Mouse (Mus musculus) kidney, postnatal 0 days (tissue): ENCODE measurements around the gene 1700001O22Rik. TPM values are rescaled to one million over a fixed set of nuclear protein-coding genes. Genes with fewer than 3 reads are reported as not detected.

Source experiments
- ATAC-seq: fragments of 200-750 bp; cut with Nextera tagmentation; replicated peaks from 2 replicates; pipeline ENCODE4 v1.8.0; 2017; ENCODE audit warnings: low read depth, moderate number of reproducible peaks, moderate TSS enrichment, moderate library complexity; ENCODE audit not compliant: low FRiP score
- DNase-seq: peaks from one replicate; pipeline ENCODE4 v3.0.0-alpha.2; 2016; ENCODE audit warnings: low spot score
- H3K27ac ChIP-seq: fragments of 300-500 bp; sonication (generic); 2 replicates; pipeline ENCODE4 v1.5.1; 2014; ENCODE audit warnings: mild to moderate bottlenecking
- H3K27me3 ChIP-seq: fragments of 300-500 bp; sonication (generic); 2 replicates; pipeline ENCODE4 v1.6.1; 2014; ENCODE audit warnings: low read length, mixed read lengths; ENCODE audit not compliant: insufficient read depth
- H3K36me3 ChIP-seq: fragments of 300-500 bp; sonication (generic); 2 replicates; pipeline ENCODE4 v1.6.1; 2014; ENCODE audit warnings: low read length, mixed read lengths; ENCODE audit not compliant: insufficient read depth
- H3K4me1 ChIP-seq: fragments of 300-500 bp; sonication (generic); replicated peaks from 2 replicates; pipeline ENCODE4 v1.6.1; 2014; ENCODE audit warnings: antibody characterized with exemption, low read length, mixed read lengths; ENCODE audit not compliant: insufficient read depth
- H3K4me2 ChIP-seq: fragments of 300-500 bp; sonication (generic); 2 replicates; pipeline ENCODE4 v1.6.1; 2014; ENCODE audit warnings: mild to moderate bottlenecking, low read length, moderate library complexity, mixed read lengths
- H3K4me3 ChIP-seq: fragments of 300-500 bp; sonication (generic); replicated peaks from 2 replicates; pipeline ENCODE4 v1.5.1; 2014; ENCODE audit warnings: low read depth, low read length
- H3K9ac ChIP-seq: fragments of 300-500 bp; sonication (generic); 2 replicates; pipeline ENCODE4 v1.6.1; 2014; ENCODE audit warnings: low read depth, low read length
- H3K9me3 ChIP-seq: fragments of 300-500 bp; sonication (generic); replicated peaks from 2 replicates; pipeline ENCODE4 v1.6.1; 2016; ENCODE audit warnings: low read length, inconsistent platforms, mixed read lengths
- CTCF ChIP-seq: IDR thresholded peaks from 2 replicates; pipeline ENCODE4 v1.5.1; 2016; ENCODE audit warnings: antibody characterized with exemption, low read depth, mild to moderate bottlenecking, moderate library complexity
- WGBS: fragments of 180-500 bp; shearing (Covaris S2); extraction: QIAGEN DNeasy Blood & Tissue Kit; methylation state at CpG from one replicate; pipeline ENCODE4 v1.1.7; 2014; 5-methylcytosine and 5-hydroxymethylcytosine counted together
- polyA plus RNA-seq: library from polyadenylated mRNA; unstranded; fragments of >200 nt; fragmentation: Nextera tagmentation; extraction: Ambion mirVana; gene quantifications from 2 replicates; pipeline ENCODE4 v1.2.1, GENCODE M21; 2015

1700001O22Rik gene
- polyA plus RNA-seq, 1 experiment from 2014 or later = 4.6 TPM

DNA sequence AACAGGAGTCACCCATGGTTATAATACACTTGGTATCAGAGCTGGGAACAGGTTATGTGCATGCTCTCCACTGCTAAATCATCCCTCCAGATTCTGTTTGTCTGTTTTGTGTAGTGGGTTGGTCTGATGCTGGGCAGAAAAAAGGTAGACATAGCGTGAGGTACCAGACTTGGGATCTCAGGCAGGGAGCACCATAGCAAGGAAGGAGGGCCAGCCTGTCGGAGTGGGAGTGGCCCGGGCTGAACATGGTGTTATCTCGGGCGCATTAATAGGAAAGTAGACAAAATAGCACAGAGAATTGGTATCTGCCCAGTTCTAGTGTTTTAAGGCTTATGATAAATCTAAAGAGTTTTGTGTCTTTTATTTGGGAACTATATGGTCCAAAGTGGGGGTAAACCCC is 34.9 kb downstream of the 1700001O22Rik start:
- no peaks in the 10 kb centered on the region for H3K9me3 ChIP-seq
- ATAC-seq (no peak), DNase-seq (no peak)
- H3K27ac ChIP-seq = no peak overlapping the region
- no peak overlapping the region for H3K4me2 ChIP-seq
- H3K36me3 ChIP-seq = no peaks in the 10 kb centered on the region
- 87% methylated on average over 5 of the region's 5 CpGs for WGBS
- peaks cover 22% of the 10 kb centered on the region for H3K4me1 ChIP-seq
- H3K4me3 ChIP-seq = no peak overlapping the region
- H3K9ac ChIP-seq = no peak overlapping the region
- H3K27me3 ChIP-seq = no peaks in the 10 kb centered on the region
- TF ChIP-seq CTCF = no peak

- TF ChIP-seq CTCF = no peak
- no peak overlapping the region for H3K27ac ChIP-seq
Measured at GRCm38 (mm10) chr2:30767626-30768240, 35.7 kb downstream of the 1700001O22Rik start.

GRCm38 (mm10) chr2:30766446-30766845 is 37.0 kb downstream of the 1700001O22Rik start:
- no peaks in the 10 kb centered on the region for H3K36me3 ChIP-seq
- no peak for TF ChIP-seq CTCF
- no peak for DNase-seq
- ATAC-seq = no peak
- H3K27me3 ChIP-seq = no peaks in the 10 kb centered on the region
- 82% methylated on average over 5 of the region's 5 CpGs for WGBS
- H3K4me2 ChIP-seq = no peak overlapping the region
- no peak overlapping the region for H3K4me3 ChIP-seq
- H3K9ac ChIP-seq = no peak overlapping the region
- H3K4me1 ChIP-seq = peaks cover 6% of the 10 kb centered on the region
- no peaks in the 10 kb centered on the region for H3K9me3 ChIP-seq
- H3K27ac ChIP-seq = no peak overlapping the region

More at GRCm38 (mm10) chr2:30767626-30768240, 35.7 kb downstream of the 1700001O22Rik start:
- peaks cover 18% of the 10 kb centered on the region for H3K4me1 ChIP-seq
- H3K27me3 ChIP-seq = no peaks in the 10 kb centered on the region
- WGBS = 78% methylated on average over 7 of the region's 7 CpGs
- no peak overlapping the region for H3K4me2 ChIP-seq
- H3K4me3 ChIP-seq = no peak overlapping the region
- no peaks in the 10 kb centered on the region for H3K9me3 ChIP-seq
- ATAC-seq = no peak
- DNase-seq = no peak
- H3K9ac ChIP-seq = no peak overlapping the region
- H3K36me3 ChIP-seq = no peaks in the 10 kb centered on the region

- no peak overlapping the region for H3K4me2 ChIP-seq
- no peak for TF ChIP-seq CTCF
- H3K4me1 ChIP-seq = peaks cover 34% of the 10 kb centered on the region
- no peaks in the 10 kb centered on the region for H3K36me3 ChIP-seq
- 17% methylated on average over 6 of the region's 6 CpGs for WGBS
- no peaks in the 10 kb centered on the region for H3K27me3 ChIP-seq
- ATAC-seq = no peak
- H3K9ac ChIP-seq = no peak overlapping the region
- peak; percentile 10 for DNase-seq
- peak overlapping the region; percentile 97 for H3K27ac ChIP-seq
- no peak overlapping the region for H3K4me3 ChIP-seq
- H3K9me3 ChIP-seq = no peaks in the 10 kb centered on the region
Measured at GRCm38 (mm10) chr2:30760706-30761105, 42.8 kb downstream of the 1700001O22Rik start.

- TF ChIP-seq CTCF = no peak
- ATAC-seq = peak; percentile 31
- Histone ChIP-seq H3K4me3 (no peak overlapping the region), H3K27ac (peak overlapping the region; percentile 97), H3K4me1 (peaks cover 34% of the 10 kb centered on the region), H3K27me3 (no peaks in the 10 kb centered on the region), H3K4me2 (no peak overlapping the region), H3K9ac (0 out of 2 replicates have a peak overlapping the region, but pooled peaks have one; percentile 8), H3K36me3 (no peaks in the 10 kb centered on the region), H3K9me3 (no peaks in the 10 kb centered on the region)
- DNase-seq = peak; percentile 71
- WGBS = 30% methylated on average over 10 of the region's 10 CpGs
Measured at GRCm38 (mm10) chr2:30759858-30760547, 43.5 kb downstream of the 1700001O22Rik start.

DNA sequence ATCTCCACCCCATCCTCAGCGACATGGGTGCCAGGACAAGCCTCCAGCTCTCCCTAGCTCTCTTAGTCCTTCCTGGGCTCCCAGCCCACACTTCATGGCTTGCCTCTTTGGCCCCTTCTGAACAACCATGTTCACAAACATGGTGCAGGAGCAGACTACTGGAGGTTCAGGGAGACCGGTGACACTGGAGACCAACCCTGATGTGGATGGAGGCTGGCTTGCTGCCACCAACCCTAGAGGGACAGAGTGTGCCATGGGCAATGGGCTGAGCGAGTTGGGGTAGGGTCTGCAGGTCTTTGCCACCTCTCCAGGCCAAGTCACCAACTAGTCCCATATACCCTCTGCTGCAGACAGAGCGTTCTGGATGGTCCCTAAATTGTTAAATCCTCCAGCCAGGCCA is 44.0 kb downstream of the 1700001O22Rik start:
- no peak for ATAC-seq
- Histone ChIP-seq H3K9ac (no peak overlapping the region), H3K9me3 (no peaks in the 10 kb centered on the region), H3K27ac (peak overlapping the region; percentile 97), H3K4me3 (no peak overlapping the region), H3K4me2 (no peak overlapping the region), H3K27me3 (no peaks in the 10 kb centered on the region), H3K4me1 (peaks cover 34% of the 10 kb centered on the region), H3K36me3 (no peaks in the 10 kb centered on the region)
- no peak for DNase-seq
- 63% methylated on average over 4 of the region's 4 CpGs for WGBS
- no peak for TF ChIP-seq CTCF
